Comparison of ENCODE assay signal across 15 mouse cellular contexts in genomic region chr5:119169274-119169673, GRCm38 (mm10).
"Had no signal": no experiment of that assay in that cellular context is flagged by ENCODE, and none has a peak within 500 bp of the region (broad histone marks: within the 10 kb centered on the region; RNA-seq: fewer than 3 reads in every experiment).

No protein-coding gene starts in this region.

- DNase-seq: gastrocnemius, adult 2 months; gastrocnemius, postnatal 10 days; gastrocnemius, postnatal 25 days; heart, adult 2 months; heart, postnatal 4 days; kidney, adult 18-20 months; kidney, adult 8-10 months; kidney, postnatal 10 days; kidney, postnatal 25 days; kidney, postnatal 4 days; liver had no signal

- ATAC-seq: hindbrain, embryonic 16.5 days; inflammation-experienced regulatory T-cells, adult 6 months; intestine, embryonic 15.5 days; intestine, postnatal 0 days had no signal
